Mouse (Mus musculus) lung, adult 2 months (tissue): Measurements from ENCODE around the gene Abi3bp.

Experiments used
- CTCF ChIP-seq: fragments of 200-500 bp; IDR thresholded peaks from 2 replicates; pipeline ENCODE4 v1.5.1; 2011; ENCODE audit warnings: mild to moderate bottlenecking, low read length, control low read depth; ENCODE audit not compliant: insufficient read depth
- POLR2A ChIP-seq: fragments of 200-500 bp; IDR thresholded peaks from 2 replicates; pipeline ENCODE4 v1.6.1; 2011; ENCODE audit warnings: low read depth, mild to moderate bottlenecking, control low read depth, low read length, borderline replicate concordance; ENCODE audit errors: extremely low read depth

DNA sequence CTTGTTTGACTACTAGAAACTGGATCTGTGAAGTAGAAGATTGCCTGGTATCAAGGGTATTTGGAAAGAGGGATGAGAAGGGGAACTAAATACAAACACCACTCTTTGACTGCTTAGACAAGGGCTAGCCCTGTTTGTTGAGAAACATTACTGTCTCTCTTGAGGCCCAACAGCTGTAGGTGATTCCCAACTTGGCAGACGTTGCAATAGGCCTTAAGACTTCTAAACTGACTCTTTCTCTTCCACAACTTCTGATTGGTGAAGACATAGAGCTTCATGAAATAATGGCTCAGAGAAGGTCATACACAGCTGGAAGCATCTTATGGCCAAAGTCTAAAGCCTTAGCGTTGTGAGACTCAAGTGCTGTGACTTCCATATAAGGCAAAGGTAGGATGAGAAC, 26.2 kb upstream of the Abi3bp start:
- TF ChIP-seq CTCF (no peak), POLR2A (no peak)
